Mouse (Mus musculus) lung, embryonic 14.5 days (tissue): ENCODE measurements around the gene Vwa2. TPM values are rescaled to one million over a fixed set of nuclear protein-coding genes. Genes with fewer than 3 reads are reported as not detected.

ENCODE experiments used
- ATAC-seq: fragments of 200-750 bp; cut with Nextera tagmentation; 2 replicates; pipeline ENCODE4 v1.8.0; 2017; ENCODE audit warnings: mild to moderate bottlenecking, moderate TSS enrichment, moderate library complexity; ENCODE audit not compliant: insufficient read depth
- DNase-seq: peaks from one replicate; pipeline ENCODE4 v3.0.0-alpha.2; 2015
- H3K27ac ChIP-seq: fragments of 300-500 bp; sonication (generic); 2 replicates; pipeline ENCODE4 v1.5.1; 2014; ENCODE audit warnings: low read depth, mild to moderate bottlenecking, moderate library complexity
- H3K27me3 ChIP-seq: fragments of 300-500 bp; sonication (generic); 2 replicates; pipeline ENCODE4 v1.6.1; 2014; ENCODE audit warnings: low read length, control low read depth; ENCODE audit not compliant: insufficient read depth
- H3K36me3 ChIP-seq: fragments of 300-500 bp; sonication (generic); 2 replicates; pipeline ENCODE4 v1.6.1; 2014; ENCODE audit warnings: control low read depth; ENCODE audit not compliant: insufficient read depth
- H3K4me1 ChIP-seq: fragments of 300-500 bp; sonication (generic); 2 replicates; pipeline ENCODE4 v1.6.1; 2014; ENCODE audit warnings: antibody characterized with exemption, control low read depth; ENCODE audit not compliant: insufficient read depth
- H3K4me2 ChIP-seq: fragments of 300-500 bp; sonication (generic); 2 replicates; pipeline ENCODE4 v1.6.1; 2014; ENCODE audit warnings: mild to moderate bottlenecking
- H3K4me3 ChIP-seq: fragments of 300-500 bp; sonication (generic); 2 replicates; pipeline ENCODE4 v1.5.1; 2014; ENCODE audit warnings: low read depth, low read length
- H3K9ac ChIP-seq: fragments of 300-500 bp; sonication (generic); 2 replicates; pipeline ENCODE4 v1.6.1; 2014
- H3K9me3 ChIP-seq: fragments of 300-500 bp; sonication (generic); 2 replicates; pipeline ENCODE4 v1.6.1; 2016; ENCODE audit warnings: low read depth, low read length, control low read depth
- CTCF ChIP-seq: IDR thresholded peaks from 2 replicates; pipeline ENCODE4 v1.5.1; 2016; ENCODE audit warnings: antibody characterized with exemption, low read depth
- WGBS: fragments of 180-500 bp; shearing (Covaris S2); extraction: QIAGEN DNeasy Blood & Tissue Kit; methylation state at CpG from one replicate; pipeline ENCODE4 v1.1.7; 2014; 5-methylcytosine and 5-hydroxymethylcytosine counted together
- polyA plus RNA-seq: library from polyadenylated mRNA; unstranded; fragments of >200 nt; fragmentation: Nextera tagmentation; extraction: Ambion mirVana; gene quantifications from 2 replicates; pipeline ENCODE4 v1.2.1, GENCODE M21; 2014

Vwa2 gene
- polyA plus RNA-seq, 1 experiment from 2014 or later, result 11.5 TPM

DNA sequence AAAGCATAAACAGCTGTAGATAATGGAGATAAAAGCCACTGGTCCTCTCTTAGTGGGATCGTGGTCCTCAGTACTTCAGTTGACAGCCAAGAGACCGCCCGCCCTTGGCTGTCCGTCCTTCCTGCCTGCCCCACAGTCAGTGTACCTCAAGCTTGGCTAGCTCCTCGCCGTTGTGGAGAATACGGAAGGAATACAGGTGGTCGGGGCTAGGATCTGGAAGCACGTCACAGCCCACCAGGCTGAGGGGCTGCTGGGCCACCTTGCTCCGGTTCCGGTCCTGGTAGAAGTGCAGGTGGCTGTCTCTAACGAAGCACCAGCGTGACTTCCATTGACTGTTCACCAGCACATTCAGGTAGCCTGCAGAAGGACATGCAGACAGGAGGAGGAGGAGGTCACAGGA, 46.2 kb downstream of the Vwa2 start:
- peaks cover 4% of the 10 kb centered on the region; the same call in 1 of the 2 replicates for H3K36me3 ChIP-seq
- ATAC-seq (no peak), DNase-seq (no peak)
- no peaks in the 10 kb centered on the region for H3K4me1 ChIP-seq
- no peak overlapping the region for H3K27ac ChIP-seq
- 84% methylated on average over 13 of the region's 13 CpGs for WGBS
- no peaks in the 10 kb centered on the region for H3K9me3 ChIP-seq
- TF ChIP-seq CTCF, result no peak
- H3K4me2 ChIP-seq, result no peak overlapping the region
- H3K9ac ChIP-seq, result no peak overlapping the region
- no peak overlapping the region for H3K4me3 ChIP-seq
- no peaks in the 10 kb centered on the region for H3K27me3 ChIP-seq

GRCm38 (mm10) chr19:56921744-56922143, 47.7 kb downstream of the Vwa2 start:
- ATAC-seq, result no peak
- no peak for TF ChIP-seq CTCF
- 54% methylated on average over 5 of the region's 5 CpGs for WGBS
- no peak overlapping the region for H3K4me3 ChIP-seq
- no peaks in the 10 kb centered on the region for H3K9me3 ChIP-seq
- H3K27me3 ChIP-seq, result no peaks in the 10 kb centered on the region
- H3K27ac ChIP-seq, result no peak overlapping the region
- no peak overlapping the region for H3K9ac ChIP-seq
- no peaks in the 10 kb centered on the region; the same call in 1 of the 2 replicates for H3K36me3 ChIP-seq
- no peak overlapping the region for H3K4me2 ChIP-seq
- DNase-seq, result no peak
- H3K4me1 ChIP-seq, result no peaks in the 10 kb centered on the region

GRCm38 (mm10) chr19:56929392-56929791, 55.3 kb downstream of the Vwa2 start:
- Histone ChIP-seq H3K27ac (no peak overlapping the region), H3K4me2 (no peak overlapping the region), H3K9ac (no peak overlapping the region), H3K4me1 (0 out of 2 replicates have a peak, but pooled peaks cover 3% of the 10 kb centered on the region), H3K36me3 (no peaks in the 10 kb centered on the region), H3K4me3 (no peak overlapping the region), H3K9me3 (no peaks in the 10 kb centered on the region), H3K27me3 (no peaks in the 10 kb centered on the region)
- peak; percentile 70 for DNase-seq
- WGBS, result 46% methylated on average over 3 of the region's 3 CpGs
- TF ChIP-seq CTCF, result no peak
- 0 out of 2 replicates have a peak, but pooled peaks have one; percentile 53 for ATAC-seq

GRCm38 (mm10) chr19:56930029-56930428, 56.0 kb downstream of the Vwa2 start:
- H3K27me3 ChIP-seq, result no peaks in the 10 kb centered on the region
- H3K4me2 ChIP-seq, result no peak overlapping the region
- peak; percentile 55 for TF ChIP-seq CTCF

GRCm38 (mm10) chr19:56933800-56934199, 59.8 kb downstream of the Vwa2 start:
- H3K9me3 ChIP-seq, result no peaks in the 10 kb centered on the region
- 75% methylated on average over 3 of the region's 3 CpGs for WGBS
- no peak overlapping the region for H3K4me3 ChIP-seq
- no peaks in the 10 kb centered on the region for H3K36me3 ChIP-seq
- H3K27ac ChIP-seq, result no peak overlapping the region
- no peak for ATAC-seq
- TF ChIP-seq CTCF, result no peak
- H3K27me3 ChIP-seq, result no peaks in the 10 kb centered on the region
- no peak overlapping the region for H3K4me2 ChIP-seq
- H3K4me1 ChIP-seq, result 0 out of 2 replicates have a peak, but pooled peaks cover 3% of the 10 kb centered on the region
- H3K9ac ChIP-seq, result no peak overlapping the region
- DNase-seq, result no peak

More at GRCm38 (mm10) chr19:56930029-56930428, 56.0 kb downstream of the Vwa2 start:
- Histone ChIP-seq H3K4me1 (0 out of 2 replicates have a peak, but pooled peaks cover 3% of the 10 kb centered on the region), H3K9ac (no peak overlapping the region), H3K27ac (no peak overlapping the region), H3K36me3 (no peaks in the 10 kb centered on the region), H3K9me3 (no peaks in the 10 kb centered on the region), H3K4me3 (no peak overlapping the region)
- peak; percentile 52 for DNase-seq
- 74% methylated on average over 9 of the region's 9 CpGs for WGBS
- ATAC-seq, result peak; percentile 74

DNA sequence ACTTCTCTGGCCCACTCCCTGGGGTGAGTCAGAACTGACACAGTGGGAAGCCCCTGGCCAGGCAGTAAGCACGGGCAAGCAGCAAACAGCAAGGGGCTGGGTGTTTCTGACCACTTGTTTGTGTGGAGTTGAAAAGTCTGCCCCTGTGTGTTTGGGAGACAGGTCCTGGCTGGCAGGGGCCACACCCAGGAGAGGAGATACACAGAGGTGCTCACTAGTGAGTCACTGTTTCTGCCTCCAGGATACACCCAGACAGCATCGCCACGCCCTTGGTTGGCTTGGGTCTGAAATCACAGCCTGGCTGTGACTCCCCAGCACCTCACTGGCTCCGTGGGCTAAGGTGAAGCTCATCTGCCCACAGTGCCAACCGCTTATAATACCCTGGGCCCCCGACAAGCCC, 61.1 kb downstream of the Vwa2 start:
- Histone ChIP-seq H3K4me1 (no peaks in the 10 kb centered on the region), H3K4me2 (no peak overlapping the region), H3K27me3 (no peaks in the 10 kb centered on the region), H3K9ac (no peak overlapping the region), H3K36me3 (no peaks in the 10 kb centered on the region), H3K4me3 (no peak overlapping the region), H3K27ac (no peak overlapping the region), H3K9me3 (no peaks in the 10 kb centered on the region)
- no peak for TF ChIP-seq CTCF
- WGBS, result 84% methylated on average over 6 of the region's 6 CpGs
- DNase-seq (no peak), ATAC-seq (no peak)

GRCm38 (mm10) chr19:56935777-56936176, 61.7 kb downstream of the Vwa2 start:
- H3K36me3 ChIP-seq, result no peaks in the 10 kb centered on the region
- DNase-seq (no peak), ATAC-seq (no peak)
- no peak overlapping the region for H3K4me3 ChIP-seq
- H3K4me2 ChIP-seq, result no peak overlapping the region
- WGBS, result 79% methylated on average over 7 of the region's 7 CpGs
- H3K4me1 ChIP-seq, result no peaks in the 10 kb centered on the region
- peak; percentile 27; the same call in 1 of the 2 replicates for TF ChIP-seq CTCF
- no peak overlapping the region for H3K27ac ChIP-seq
- no peak overlapping the region for H3K9ac ChIP-seq
- H3K27me3 ChIP-seq, result no peaks in the 10 kb centered on the region
- no peaks in the 10 kb centered on the region for H3K9me3 ChIP-seq

- Histone ChIP-seq H3K9me3 (no peaks in the 10 kb centered on the region), H3K27me3 (no peaks in the 10 kb centered on the region), H3K9ac (no peak overlapping the region), H3K4me3 (no peak overlapping the region), H3K4me2 (no peak overlapping the region), H3K36me3 (no peaks in the 10 kb centered on the region), H3K4me1 (no peaks in the 10 kb centered on the region), H3K27ac (no peak overlapping the region)
- ATAC-seq (no peak), DNase-seq (no peak)
- TF ChIP-seq CTCF, result no peak
- WGBS, result 92% methylated on average over 8 of the region's 8 CpGs
Observed at GRCm38 (mm10) chr19:56936253-56936652, 62.2 kb downstream of the Vwa2 start.
